In genomic region chr6:138042891-138043290, GRCm38 (mm10) we compare ENCODE assay signal across 28 mouse cellular contexts. TPM values are rescaled to one million over a fixed set of nuclear protein-coding genes. Genes with fewer than 3 reads are reported as not detected.
"Had no signal": no experiment of that assay in that cellular context is flagged by ENCODE, and none has a peak within 500 bp of the region (broad histone marks: within the 10 kb centered on the region; RNA-seq: fewer than 3 reads in every experiment).

No protein-coding gene starts in this region.

- H3K4me1 ChIP-seq: limb, embryonic 10.5 days; limb, embryonic 13.5 days; liver, embryonic 12.5 days; liver, embryonic 15.5 days; lung, embryonic 15.5 days; megakaryocyte, embryonic 14.5 days; midbrain, embryonic 10.5 days; stomach, embryonic 15.5 days had no signal

- H3K27ac ChIP-seq: layer of hippocampus, adult 2 months; limb, embryonic 10.5 days; limb, embryonic 13.5 days; liver, embryonic 12.5 days; liver, embryonic 15.5 days; lung, embryonic 15.5 days; midbrain, embryonic 10.5 days; stomach, embryonic 15.5 days had no signal

- H3K9ac ChIP-seq: limb, embryonic 13.5 days; liver, embryonic 12.5 days; liver, embryonic 15.5 days; lung, embryonic 15.5 days; stomach, embryonic 15.5 days had no signal

- H3K4me2 ChIP-seq: limb, embryonic 13.5 days; liver, embryonic 12.5 days; liver, embryonic 15.5 days; lung, embryonic 15.5 days; stomach, embryonic 15.5 days had no signal

- H3K9me3 ChIP-seq: limb, embryonic 10.5 days; limb, embryonic 13.5 days; liver, embryonic 15.5 days; lung, embryonic 15.5 days; stomach, embryonic 15.5 days had no signal

- ATAC-seq: liver, embryonic 12.5 days had no signal

- H3K36me3 ChIP-seq: limb, embryonic 10.5 days; limb, embryonic 13.5 days; liver, embryonic 12.5 days; liver, embryonic 15.5 days; lung, embryonic 15.5 days; midbrain, embryonic 10.5 days; stomach, embryonic 15.5 days had no signal

- H3K4me3 ChIP-seq: layer of hippocampus, adult 2 months; limb, embryonic 10.5 days; limb, embryonic 13.5 days; liver, embryonic 12.5 days; liver, embryonic 15.5 days; lung, embryonic 15.5 days; megakaryocyte, embryonic 14.5 days; midbrain, embryonic 10.5 days; stomach, embryonic 15.5 days had no signal

- DNase-seq: kidney, adult 9 months; kidney, postnatal 14 days; layer of hippocampus, adult 9-11 months; liver; lung, adult 18-20 months; lung, postnatal 10 days; lung, postnatal 36 days; midbrain, embryonic 14.5 days; right cerebral cortex, adult 18-20 months; right cerebral cortex, postnatal 14 days; right cerebral cortex, postnatal 4 days; spleen, adult 18-20 months; thymus, adult 2 months; thymus, postnatal 14 days; thymus, postnatal 4 days had no signal

- H3K27me3 ChIP-seq: limb, embryonic 13.5 days; liver, embryonic 12.5 days; liver, embryonic 15.5 days; lung, embryonic 15.5 days; megakaryocyte, embryonic 14.5 days; stomach, embryonic 15.5 days had no signal

RNA-seq across cellular contexts. Expression of gene Slc15a5, which starts 36.8 kb away (rescaled TPM):
- total RNA-seq: layer of hippocampus, adult 2 months; left cerebral cortex, adult 18-20 months had no signal
- polyA plus RNA-seq: large intestine, adult 2 months; limb, embryonic 10.5 days; limb, embryonic 13.5 days; liver, embryonic 12.5 days; liver, embryonic 15.5 days; lung, embryonic 15.5 days; midbrain, embryonic 10.5 days; neural tube, embryonic 11.5 days; neural tube, embryonic 14.5 days; stomach, embryonic 15.5 days had no signal
